Comparison of ENCODE assay signal across 9 mouse cellular contexts in the genomic region with DNA sequence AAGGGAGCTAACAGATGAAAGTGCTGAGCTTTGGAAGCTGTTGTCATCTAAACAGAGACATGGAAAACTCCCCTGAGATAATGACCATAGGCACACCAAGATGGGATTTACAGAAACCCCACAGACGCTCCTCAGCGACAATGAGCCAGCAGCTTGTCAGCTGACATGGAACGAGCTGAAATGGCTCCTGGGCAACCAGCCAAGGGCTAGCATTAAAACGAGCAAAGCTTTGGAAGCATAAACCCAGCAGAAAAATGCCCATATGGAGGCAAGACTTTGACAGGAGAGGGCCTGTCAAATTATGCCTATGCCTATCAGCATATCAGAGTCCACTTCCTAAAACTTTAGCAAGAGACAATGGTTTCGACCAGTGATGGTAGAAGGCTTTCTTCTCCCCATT. TPM values are rescaled to one million over a fixed set of nuclear protein-coding genes. Genes with fewer than 3 reads are reported as not detected.
DNase-seq lines count a peak whose midpoint lies in the region; ATAC-seq and TF ChIP-seq lines count a peak whose summit lies in the region.
"Had no signal": no experiment of that assay in that cellular context is flagged by ENCODE, and none has a peak within 500 bp of the region (broad histone marks: within the 10 kb centered on the region; RNA-seq: fewer than 3 reads in every experiment).

No protein-coding gene starts in this region.

- no peaks in the 10 kb centered on the region for H3K27me3 ChIP-seq in hindbrain, embryonic 16.5 days (replicated peaks; ENCODE audit: control insufficient read depth, insufficient read depth, low read length)
- no peaks in the 10 kb centered on the region for H3K27me3 ChIP-seq in hindbrain, embryonic 10.5 days (ENCODE audit: insufficient read depth, poor library complexity, severe bottlenecking)
- no peaks in the 10 kb centered on the region for H3K27me3 ChIP-seq in stomach, embryonic 14.5 days (ENCODE audit: control insufficient read depth, insufficient read depth, low read length)
- H3K27me3 ChIP-seq in stomach, postnatal 0 days (ENCODE audit: control insufficient read depth, insufficient read depth, low read length), result no peaks in the 10 kb centered on the region
- H3K27me3 ChIP-seq in heart, embryonic 10.5 days (ENCODE audit: insufficient read depth, poor library complexity, severe bottlenecking), result no peaks in the 10 kb centered on the region

- H3K4me3 ChIP-seq in hindbrain, embryonic 16.5 days (ENCODE audit: low read length), result no peak overlapping the region
- H3K4me3 ChIP-seq in hindbrain, embryonic 10.5 days, result no peak overlapping the region
- H3K4me3 ChIP-seq in stomach, embryonic 14.5 days (ENCODE audit: low read depth, low read length), result no peak overlapping the region
- H3K4me3 ChIP-seq in stomach, postnatal 0 days (ENCODE audit: low read depth, low read length), result no peak overlapping the region
- no peak overlapping the region for H3K4me3 ChIP-seq in heart, embryonic 10.5 days

- no peak overlapping the region for H3K4me2 ChIP-seq in hindbrain, embryonic 16.5 days (ENCODE audit: low read length)
- H3K4me2 ChIP-seq in stomach, embryonic 14.5 days (replicated peaks; ENCODE audit: low read depth, low read length), result no peak overlapping the region
- no peak overlapping the region for H3K4me2 ChIP-seq in stomach, postnatal 0 days (replicated peaks; ENCODE audit: low read depth)

- peak overlapping the region; percentile 11; the same call in 1 of the 2 replicates for H3K27ac ChIP-seq in hindbrain, embryonic 16.5 days (ENCODE audit: low read depth, low read length)
- H3K27ac ChIP-seq in hindbrain, embryonic 10.5 days, result no peak overlapping the region
- peak overlapping the region; percentile 1; the same call in 1 of the 2 replicates for H3K27ac ChIP-seq in stomach, embryonic 14.5 days (ENCODE audit: low read length)
- no peak overlapping the region for H3K27ac ChIP-seq in stomach, postnatal 0 days (replicated peaks)
- no peak overlapping the region for H3K27ac ChIP-seq in heart, embryonic 10.5 days
- H3K27ac ChIP-seq: kidney, postnatal 0 days had no signal

- no peak overlapping the region for H3K9ac ChIP-seq in hindbrain, embryonic 16.5 days (ENCODE audit: low read depth, low read length)
- H3K9ac ChIP-seq in stomach, embryonic 14.5 days (replicated peaks; ENCODE audit: low read depth, low read length), result no peak overlapping the region
- H3K9ac ChIP-seq in stomach, postnatal 0 days (ENCODE audit: low read length), result no peak overlapping the region

- DNase-seq in hindbrain, embryonic 10.5 days (ENCODE audit: low spot score), result no peak
- DNase-seq in stomach, postnatal 0 days (ENCODE audit: low spot score), result no peak
- DNase-seq in heart, embryonic 10.5 days (ENCODE audit: low spot score), result peak; percentile 70
- DNase-seq in right cerebral cortex, postnatal 4 days, result peak; percentile 69
- DNase-seq in urinary bladder, adult 18-20 months (ENCODE audit: low spot score in 2 of 2), result no peak

- H3K36me3 ChIP-seq in hindbrain, embryonic 16.5 days (ENCODE audit: control insufficient read depth, insufficient read depth, low read length), result peaks cover 20% of the 10 kb centered on the region; the same call in 1 of the 2 replicates
- H3K36me3 ChIP-seq in hindbrain, embryonic 10.5 days, result peaks cover 87% of the 10 kb centered on the region
- H3K36me3 ChIP-seq in stomach, embryonic 14.5 days (ENCODE audit: control insufficient read depth, insufficient read depth, low read length), result peaks cover 25% of the 10 kb centered on the region
- H3K36me3 ChIP-seq in stomach, postnatal 0 days (ENCODE audit: control insufficient read depth, insufficient read depth, low read length), result peaks cover 11% of the 10 kb centered on the region
- H3K36me3 ChIP-seq in heart, embryonic 10.5 days, result peaks cover 59% of the 10 kb centered on the region

- no peak for TF ChIP-seq EP300 in stomach, postnatal 0 days (optimal IDR thresholded peaks at IDR 0.05)

- H3K9me3 ChIP-seq in hindbrain, embryonic 16.5 days (ENCODE audit: control insufficient read depth, low read length), result no peaks in the 10 kb centered on the region
- no peaks in the 10 kb centered on the region for H3K9me3 ChIP-seq in hindbrain, embryonic 10.5 days
- no peaks in the 10 kb centered on the region for H3K9me3 ChIP-seq in stomach, embryonic 14.5 days (ENCODE audit: control insufficient read depth, low read depth, low read length)
- H3K9me3 ChIP-seq in stomach, postnatal 0 days (ENCODE audit: control insufficient read depth, low read length), result no peaks in the 10 kb centered on the region
- no peaks in the 10 kb centered on the region for H3K9me3 ChIP-seq in heart, embryonic 10.5 days

- peaks cover 3% of the 10 kb centered on the region; the same call in 1 of the 2 replicates for H3K4me1 ChIP-seq in hindbrain, embryonic 16.5 days (ENCODE audit: control insufficient read depth, insufficient read depth, low read depth, low read length)
- no peaks in the 10 kb centered on the region for H3K4me1 ChIP-seq in hindbrain, embryonic 10.5 days (replicated peaks)
- 0 out of 2 replicates have a peak, but pooled peaks cover 3% of the 10 kb centered on the region for H3K4me1 ChIP-seq in stomach, embryonic 14.5 days (ENCODE audit: control insufficient read depth, insufficient read depth, low read length)
- H3K4me1 ChIP-seq in stomach, postnatal 0 days (replicated peaks; ENCODE audit: control insufficient read depth, insufficient read depth), result no peaks in the 10 kb centered on the region
- H3K4me1 ChIP-seq in heart, embryonic 10.5 days, result peaks cover 14% of the 10 kb centered on the region; the same call in 1 of the 2 replicates

- WGBS in hindbrain, embryonic 16.5 days, result 51% methylated on average over 5 of the region's 5 CpGs
- 89% methylated on average over 5 of the region's 5 CpGs for WGBS in hindbrain, embryonic 10.5 days
- 45% methylated on average over 5 of the region's 5 CpGs for WGBS in stomach, embryonic 14.5 days
- WGBS in stomach, postnatal 0 days, result 44% methylated on average over 5 of the region's 5 CpGs
- 67% methylated on average over 5 of the region's 5 CpGs for WGBS in heart, embryonic 10.5 days

- no peak for TF ChIP-seq CTCF in stomach, postnatal 0 days (IDR thresholded peaks at IDR 0.05; ENCODE audit: low read depth)

- no peak for ATAC-seq in hindbrain, embryonic 16.5 days
- no peak for ATAC-seq in stomach, embryonic 14.5 days (ENCODE audit: insufficient number of reproducible peaks, insufficient read depth, low FRiP score, low read depth)
- ATAC-seq in stomach, postnatal 0 days (ENCODE audit: low FRiP score, low TSS enrichment), result no peak
- no peak for ATAC-seq in monocyte, adult 5-6 weeks (replicated peaks; ENCODE audit: insufficient number of reproducible peaks, low FRiP score, low TSS enrichment, poor library complexity, severe bottlenecking)

RNA-seq across cellular contexts. Expression of gene Dnajc13, which starts 27.0 kb away (rescaled TPM):
- polyA plus RNA-seq in hindbrain, embryonic 16.5 days (2015; fragmentation: Nextera tagmentation; extraction: Ambion mirVana), result 17.8 TPM in 2 replicates
- polyA plus RNA-seq in hindbrain, embryonic 10.5 days (2016; fragmentation: Nextera tagmentation; extraction: Ambion mirVana), result 15.8 and 22.3 TPM in 2 replicates
- 26.1 and 37.7 TPM in 2 replicates for polyA plus RNA-seq in stomach, embryonic 14.5 days (2014; fragmentation: Nextera tagmentation; extraction: Ambion mirVana)
- 10.7 and 11.5 TPM in 2 replicates for polyA plus RNA-seq in stomach, postnatal 0 days (2015; fragmentation: Nextera tagmentation; extraction: Ambion mirVana)
- polyA plus RNA-seq in heart, embryonic 10.5 days (2016; fragmentation: Nextera tagmentation; extraction: Ambion mirVana), result 21.5 and 23.6 TPM in 2 replicates
- 47.2 to 73.2 TPM (median 72.4 TPM) in 3 replicates for total RNA-seq in monocyte, adult 5-6 weeks (2017)

Comparison
In these comparisons a context has a peak if more than half of its experiments do, and no peak if none do; other contexts are left out.
1. H3K27ac ChIP-seq: peak in hindbrain, embryonic 16.5 days (single experiment) and stomach, embryonic 14.5 days (single experiment); none in hindbrain, embryonic 10.5 days (single experiment), stomach, postnatal 0 days (single experiment) and heart, embryonic 10.5 days (single experiment).
2. DNase-seq: peak in heart, embryonic 10.5 days (single experiment) and right cerebral cortex, postnatal 4 days (single experiment); none in hindbrain, embryonic 10.5 days (single experiment), stomach, postnatal 0 days (single experiment) and urinary bladder, adult 18-20 months (0 of 2).